Mouse (Mus musculus): Measurements from ENCODE around the gene Car14. TPM values are rescaled to one million over a fixed set of nuclear protein-coding genes. Genes with fewer than 3 reads are reported as not detected.
A peak's percentile ranks its signal among the peaks of the same experiment; 100 is the strongest.

Gene Car14
- total and polyA plus RNA-seq, 3 experiments: 0.15 to 0.38 TPM; not detected in 1

GRCm38 (mm10) chr3:95925087-95925486, 20.6 kb upstream of the Car14 start:
- Histone ChIP-seq H3K4me1 (ENCODE audit: control insufficient read depth in 1 of 2, insufficient read depth in 2 of 2, low read length in 2 of 2) (peaks cover 15 to 16% of the 10 kb centered on the region in 2 experiments), H3K9ac (ENCODE audit: control insufficient read depth, low read depth, low read length, poor library complexity, severe bottlenecking) (no peak overlapping the region), H3K4me3 (ENCODE audit: control insufficient read depth in 1 of 2, insufficient read depth in 1 of 2, low read depth in 2 of 2, low read length in 2 of 2) (peak overlapping the region in 1 of 2 experiments; percentile 14; a peak in 1 of 4 replicates), H3K79me2 (ENCODE audit: control insufficient read depth, insufficient read depth, low read length, poor library complexity) (peaks cover 10% of the 10 kb centered on the region), H3K9me3 (replicated peaks; ENCODE audit: insufficient read depth, low read length) (no peaks in the 10 kb centered on the region), H3K27me3 (ENCODE audit: control insufficient read depth in 1 of 2, insufficient read depth in 2 of 2, low read length in 2 of 2) (no peaks in the 10 kb centered on the region), H3K27ac (ENCODE audit: control insufficient read depth, low read depth, low read length) (no peak overlapping the region), H3K36me3 (ENCODE audit: control insufficient read depth in 1 of 2, insufficient read depth in 2 of 2, low read length in 2 of 2) (peaks cover 0 to 24% of the 10 kb centered on the region in 2 experiments; a peak in 2 of 4 replicates)
- DNase-seq (ENCODE audit: low read depth, low spot score): peak; percentile 53
- TF ChIP-seq MEF2A (IDR thresholded peaks at IDR 0.05; ENCODE audit: extremely low read depth, insufficient replicate concordance, low read depth, low read length, poor library complexity, severe bottlenecking): no peak
- no peak for TF ChIP-seq POLR2AphosphoS5 (IDR thresholded peaks at IDR 0.05; ENCODE audit: borderline replicate concordance, low read depth, low read length)
- TF ChIP-seq MYC (IDR thresholded peaks at IDR 0.05; ENCODE audit: low read depth, low read length): no peak
- no peak for TF ChIP-seq MAX (IDR thresholded peaks at IDR 0.05; ENCODE audit: low read length)
- TF ChIP-seq TAL1 (IDR thresholded peaks at IDR 0.05; ENCODE audit: low read length): no peak
- TF ChIP-seq GATA1 (IDR thresholded peaks at IDR 0.05; ENCODE audit: low read depth, low read length): no peak
- TF ChIP-seq RCOR1 (IDR thresholded peaks at IDR 0.05; ENCODE audit: low read depth, low read length): peak; percentile 32; the same call in 1 of the 2 replicates
- TF ChIP-seq ETS1 (IDR thresholded peaks at IDR 0.05; ENCODE audit: low read depth, low read length): 0 out of 2 replicates have a peak, but pooled peaks have one; percentile 14
- peak; percentile 54 for TF ChIP-seq ZNF384 (IDR thresholded peaks at IDR 0.05; ENCODE audit: low read depth, low read length)
- no peak for TF ChIP-seq TBP (IDR thresholded peaks at IDR 0.05; ENCODE audit: low read depth, low read length)
- TF ChIP-seq MYB (IDR thresholded peaks at IDR 0.05; ENCODE audit: low read depth, low read length): peak; percentile 35; the same call in 1 of the 2 replicates
- 0 out of 2 replicates have a peak, but pooled peaks have one; percentile 14 for TF ChIP-seq SIN3A (IDR thresholded peaks at IDR 0.05; ENCODE audit: low read length)

DNA sequence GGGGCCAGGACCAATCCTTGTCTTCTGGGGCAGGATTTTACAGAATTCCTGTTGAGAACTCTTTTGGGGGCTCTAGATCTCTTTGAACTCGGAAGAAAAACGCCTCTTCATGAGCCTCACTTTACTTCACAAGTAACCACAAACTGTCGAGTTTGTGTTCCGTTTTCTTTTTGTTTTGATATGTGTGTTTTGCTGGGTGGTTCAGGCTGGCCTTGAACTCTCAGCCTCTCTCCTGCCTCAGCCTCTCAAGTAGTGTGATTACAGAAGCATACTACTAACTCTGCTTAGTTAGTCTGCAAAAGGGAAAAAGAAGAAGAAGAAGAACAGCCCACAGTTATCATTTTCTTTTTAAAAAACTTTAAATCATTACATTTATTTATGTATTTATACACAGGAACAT, 19.7 kb upstream of the Car14 start:
- no peaks in the 10 kb centered on the region for H3K27me3 ChIP-seq (ENCODE audit: control insufficient read depth in 1 of 2, insufficient read depth in 2 of 2, low read length in 2 of 2)
- H3K79me2 ChIP-seq (ENCODE audit: control insufficient read depth, insufficient read depth, low read length, poor library complexity): peaks cover under 1% of the 10 kb centered on the region
- H3K4me1 ChIP-seq (ENCODE audit: control insufficient read depth in 1 of 2, insufficient read depth in 2 of 2, low read length in 2 of 2): peaks cover 15 to 16% of the 10 kb centered on the region in 2 experiments
- no peaks in the 10 kb centered on the region for H3K9me3 ChIP-seq (replicated peaks; ENCODE audit: insufficient read depth, low read length)
- H3K36me3 ChIP-seq (ENCODE audit: control insufficient read depth in 1 of 2, insufficient read depth in 2 of 2, low read length in 2 of 2): peaks cover 0 to 24% of the 10 kb centered on the region in 2 experiments; a peak in 2 of 4 replicates
- no peak overlapping the region for H3K9ac ChIP-seq (ENCODE audit: control insufficient read depth, low read depth, low read length, poor library complexity, severe bottlenecking)
- H3K27ac ChIP-seq (ENCODE audit: control insufficient read depth, low read depth, low read length): no peak overlapping the region
- no peak overlapping the region for H3K4me3 ChIP-seq (ENCODE audit: control insufficient read depth in 1 of 2, insufficient read depth in 1 of 2, low read depth in 2 of 2, low read length in 2 of 2)
- DNase-seq (ENCODE audit: low read depth, low spot score): peak; percentile 51
- no peak for TF ChIP-seq TBP (IDR thresholded peaks at IDR 0.05; ENCODE audit: low read depth, low read length)
- no peak for TF ChIP-seq CHD2 (IDR thresholded peaks at IDR 0.05; ENCODE audit: low read length)
- TF ChIP-seq MAFK (IDR thresholded peaks at IDR 0.05; ENCODE audit: borderline replicate concordance, low read depth, low read length): no peak
- TF ChIP-seq GATA1 (IDR thresholded peaks at IDR 0.05; ENCODE audit: low read depth, low read length): no peak
- TF ChIP-seq POLR2AphosphoS5 (IDR thresholded peaks at IDR 0.05; ENCODE audit: borderline replicate concordance, low read depth, low read length): no peak
- TF ChIP-seq CTCF (IDR thresholded peaks at IDR 0.05 in 2 of 3, conservative IDR thresholded peaks at IDR 0.05 in 1 of 3; ENCODE audit: control insufficient read depth in 1 of 3, insufficient read depth in 1 of 3, low read depth in 2 of 3, low read length in 3 of 3, poor library complexity in 1 of 3, severe bottlenecking in 1 of 3): no peak
- peak; percentile 2; the same call in 1 of the 2 replicates for TF ChIP-seq SMC3 (IDR thresholded peaks at IDR 0.05; ENCODE audit: low read depth, low read length)
- TF ChIP-seq BHLHE40 (IDR thresholded peaks at IDR 0.05; ENCODE audit: borderline replicate concordance, low read depth, low read length): no peak
- TF ChIP-seq ETS1 (IDR thresholded peaks at IDR 0.05; ENCODE audit: low read depth, low read length): no peak
- no peak for TF ChIP-seq SIN3A (IDR thresholded peaks at IDR 0.05; ENCODE audit: low read length)
- no peak for TF ChIP-seq MYC (IDR thresholded peaks at IDR 0.05; ENCODE audit: low read depth, low read length)
- TF ChIP-seq MYB (IDR thresholded peaks at IDR 0.05; ENCODE audit: low read depth, low read length): no peak
- TF ChIP-seq ZNF384 (IDR thresholded peaks at IDR 0.05; ENCODE audit: low read depth, low read length): no peak
- 0 out of 4 replicates have a peak, but pooled peaks of 1 of the 2 experiments have one; percentile 17 for TF ChIP-seq EP300 (IDR thresholded peaks at IDR 0.05; ENCODE audit: low read depth in 1 of 2, low read length in 2 of 2)
- no peak for TF ChIP-seq POLR2AphosphoS2 (IDR thresholded peaks at IDR 0.05; ENCODE audit: low read length)

Data from MEL (cell line).